Mouse (Mus musculus) heart, embryonic 11.5 days (tissue): ENCODE data around the gene Fam114a2. TPM values are rescaled to one million over a fixed set of nuclear protein-coding genes. Genes with fewer than 3 reads are reported as not detected.

Experiments used
- ATAC-seq: fragments of 200-750 bp; cut with Nextera tagmentation; replicated peaks from 2 replicates; pipeline ENCODE4 v1.8.0; 2017; ENCODE audit warnings: moderate library complexity; ENCODE audit not compliant: insufficient number of reproducible peaks, low FRiP score, low TSS enrichment
- H3K27ac ChIP-seq: fragments of 300-500 bp; sonication (generic); 2 replicates; pipeline ENCODE4 v1.5.1; 2014; ENCODE audit warnings: mild to moderate bottlenecking, low read depth, low read length
- H3K27me3 ChIP-seq: fragments of 300-500 bp; sonication (generic); 2 replicates; pipeline ENCODE4 v1.6.1; 2014; ENCODE audit warnings: mild to moderate bottlenecking, low read length, mixed read lengths; ENCODE audit not compliant: control insufficient read depth, insufficient read depth
- H3K36me3 ChIP-seq: fragments of 300-500 bp; sonication (generic); 2 replicates; pipeline ENCODE4 v1.6.1; 2014; ENCODE audit warnings: mild to moderate bottlenecking, low read length, moderate library complexity, mixed read lengths; ENCODE audit not compliant: control insufficient read depth, insufficient read depth
- H3K4me1 ChIP-seq: fragments of 300-500 bp; sonication (generic); 2 replicates; pipeline ENCODE4 v1.6.1; 2014; ENCODE audit warnings: low read length; ENCODE audit not compliant: control insufficient read depth, insufficient read depth
- H3K4me2 ChIP-seq: fragments of 300-500 bp; sonication (generic); 2 replicates; pipeline ENCODE4 v1.6.1; 2014; ENCODE audit warnings: mild to moderate bottlenecking, moderate library complexity
- H3K4me3 ChIP-seq: fragments of 300-500 bp; sonication (generic); 2 replicates; pipeline ENCODE4 v1.5.1; 2014; ENCODE audit warnings: low read depth, low read length
- H3K9ac ChIP-seq: fragments of 300-500 bp; sonication (generic); 2 replicates; pipeline ENCODE4 v1.6.1; 2014; ENCODE audit warnings: mild to moderate bottlenecking, low read depth, low read length, moderate library complexity
- H3K9me3 ChIP-seq: fragments of 300-500 bp; sonication (generic); replicated peaks from 2 replicates; pipeline ENCODE4 v1.6.1; 2016; ENCODE audit warnings: low read length; ENCODE audit not compliant: control insufficient read depth
- WGBS: fragments of 180-500 bp; shearing (Covaris S2); extraction: QIAGEN DNeasy Blood & Tissue Kit; methylation state at CpG from one replicate; pipeline ENCODE4 v1.1.7; 2014; ENCODE audit not compliant: insufficient replicate concordance; 5-methylcytosine and 5-hydroxymethylcytosine counted together
- polyA plus RNA-seq: library from polyadenylated mRNA; unstranded; fragments of >200 nt; fragmentation: Nextera tagmentation; extraction: Ambion mirVana; gene quantifications from 2 replicates; pipeline ENCODE4 v1.2.1, GENCODE M21; 2014

Fam114a2 gene
- polyA plus RNA-seq, 1 experiment from 2014 or later, result 49.4 TPM

- no peaks in the 10 kb centered on the region; the same call in 1 of the 2 replicates for H3K36me3 ChIP-seq
- no peak overlapping the region for H3K27ac ChIP-seq
- no peak overlapping the region for H3K9ac ChIP-seq
- H3K4me3 ChIP-seq, result no peak overlapping the region
- H3K9me3 ChIP-seq, result no peaks in the 10 kb centered on the region
- no peak overlapping the region for H3K4me2 ChIP-seq
- peaks cover 6% of the 10 kb centered on the region; the same call in 1 of the 2 replicates for H3K4me1 ChIP-seq
- ATAC-seq, result no peak
- WGBS, result 77% methylated on average over 3 of the region's 3 CpGs
- H3K27me3 ChIP-seq, result no peaks in the 10 kb centered on the region
Observed at GRCm38 (mm10) chr11:57525900-57526299, 7.5 kb upstream of the Fam114a2 start.

- H3K4me3 ChIP-seq, result no peak overlapping the region
- no peak overlapping the region for H3K27ac ChIP-seq
- ATAC-seq, result no peak
- H3K9me3 ChIP-seq, result no peaks in the 10 kb centered on the region
- H3K36me3 ChIP-seq, result no peaks in the 10 kb centered on the region; the same call in 1 of the 2 replicates
- no peaks in the 10 kb centered on the region for H3K27me3 ChIP-seq
- no peak overlapping the region for H3K9ac ChIP-seq
- H3K4me2 ChIP-seq, result no peak overlapping the region
- H3K4me1 ChIP-seq, result peaks cover 6% of the 10 kb centered on the region; the same call in 1 of the 2 replicates
Observed at GRCm38 (mm10) chr11:57524597-57524996, 6.2 kb upstream of the Fam114a2 start.

GRCm38 (mm10) chr11:57523418-57523817 lies 5.0 kb upstream of the Fam114a2 start:
- ATAC-seq, result no peak

GRCm38 (mm10) chr11:57522046-57522445 lies 3.6 kb upstream of the Fam114a2 start:
- no peak overlapping the region for H3K4me2 ChIP-seq
- WGBS, result 89% methylated on average over 7 of the region's 7 CpGs
- no peak overlapping the region for H3K9ac ChIP-seq
- H3K27ac ChIP-seq, result 0 out of 2 replicates have a peak overlapping the region, but pooled peaks have one; percentile 15
- no peak overlapping the region for H3K4me3 ChIP-seq
- no peak for ATAC-seq
- H3K4me1 ChIP-seq, result peaks cover 12% of the 10 kb centered on the region
- no peaks in the 10 kb centered on the region for H3K9me3 ChIP-seq
- no peaks in the 10 kb centered on the region for H3K27me3 ChIP-seq
- no peaks in the 10 kb centered on the region; the same call in 1 of the 2 replicates for H3K36me3 ChIP-seq

More at GRCm38 (mm10) chr11:57523418-57523817, 5.0 kb upstream of the Fam114a2 start:
- Histone ChIP-seq H3K36me3 (no peaks in the 10 kb centered on the region; the same call in 1 of the 2 replicates), H3K9ac (no peak overlapping the region), H3K9me3 (no peaks in the 10 kb centered on the region), H3K27ac (no peak overlapping the region), H3K4me2 (no peak overlapping the region), H3K4me3 (no peak overlapping the region), H3K4me1 (peaks cover 6% of the 10 kb centered on the region; the same call in 1 of the 2 replicates), H3K27me3 (no peaks in the 10 kb centered on the region)
- 88% methylated on average over 3 of the region's 3 CpGs for WGBS

- peaks cover 15% of the 10 kb centered on the region for H3K4me1 ChIP-seq
- H3K4me3 ChIP-seq, result no peak overlapping the region
- no peaks in the 10 kb centered on the region; the same call in 1 of the 2 replicates for H3K36me3 ChIP-seq
- WGBS, result 93% methylated on average over 3 of the region's 3 CpGs
- no peaks in the 10 kb centered on the region for H3K27me3 ChIP-seq
- no peak for ATAC-seq
- H3K9me3 ChIP-seq, result no peaks in the 10 kb centered on the region
- no peak overlapping the region for H3K4me2 ChIP-seq
- no peak overlapping the region for H3K27ac ChIP-seq
- H3K9ac ChIP-seq, result no peak overlapping the region
Observed at GRCm38 (mm10) chr11:57521206-57521605, 2.8 kb upstream of the Fam114a2 start.

GRCm38 (mm10) chr11:57519304-57519703 lies 887 bp upstream of the Fam114a2 start:
- peak overlapping the region; percentile 66 for H3K4me2 ChIP-seq
- no peak overlapping the region for H3K27ac ChIP-seq
- ATAC-seq, result no peak
- peak overlapping the region; percentile 90 for H3K9ac ChIP-seq
- 64% methylated on average over 5 of the region's 5 CpGs for WGBS
- H3K4me1 ChIP-seq, result peaks cover 11% of the 10 kb centered on the region
- peak overlapping the region; percentile 97 for H3K4me3 ChIP-seq
- no peaks in the 10 kb centered on the region; the same call in 1 of the 2 replicates for H3K36me3 ChIP-seq
- H3K27me3 ChIP-seq, result no peaks in the 10 kb centered on the region
- no peaks in the 10 kb centered on the region for H3K9me3 ChIP-seq

- 0% methylated on average over 16 of the region's 16 CpGs for WGBS
- ATAC-seq, result peak; percentile 12; the same call in 1 of the 2 replicates
Observed at GRCm38 (mm10) chr11:57518751-57519148, 333 bp upstream of the Fam114a2 start.

GRCm38 (mm10) chr11:57516946-57517441 lies 1.4 kb downstream of the Fam114a2 start:
- ATAC-seq, result no peak
- no peaks in the 10 kb centered on the region for H3K9me3 ChIP-seq
- no peaks in the 10 kb centered on the region; the same call in 1 of the 2 replicates for H3K36me3 ChIP-seq
- H3K4me1 ChIP-seq, result peaks cover 8% of the 10 kb centered on the region
- no peak overlapping the region for H3K9ac ChIP-seq
- 25% methylated on average over 5 of the region's 5 CpGs for WGBS
- no peak overlapping the region for H3K4me3 ChIP-seq
- H3K27me3 ChIP-seq, result no peaks in the 10 kb centered on the region
- H3K27ac ChIP-seq, result no peak overlapping the region
- peak overlapping the region; percentile 66 for H3K4me2 ChIP-seq

More at GRCm38 (mm10) chr11:57518751-57519148, 333 bp upstream of the Fam114a2 start:
- Histone ChIP-seq H3K9ac (peak overlapping the region; percentile 90), H3K4me3 (peak overlapping the region; percentile 97), H3K27ac (peak overlapping the region; percentile 80; the same call in 1 of the 2 replicates), H3K36me3 (no peaks in the 10 kb centered on the region; the same call in 1 of the 2 replicates), H3K9me3 (no peaks in the 10 kb centered on the region), H3K4me1 (peaks cover 8% of the 10 kb centered on the region), H3K4me2 (peak overlapping the region; percentile 66), H3K27me3 (no peaks in the 10 kb centered on the region)

GRCm38 (mm10) chr11:57515218-57515617 lies 3.2 kb downstream of the Fam114a2 start:
- Histone ChIP-seq H3K27ac (no peak overlapping the region), H3K36me3 (peaks cover 6% of the 10 kb centered on the region; the same call in 1 of the 2 replicates), H3K4me1 (peaks cover 8% of the 10 kb centered on the region), H3K9me3 (no peaks in the 10 kb centered on the region), H3K4me3 (no peak overlapping the region), H3K27me3 (no peaks in the 10 kb centered on the region), H3K9ac (no peak overlapping the region), H3K4me2 (no peak overlapping the region)
- ATAC-seq, result no peak
- 88% methylated on average over 5 of the region's 5 CpGs for WGBS
